Mouse (Mus musculus) neural tube, embryonic 14.5 days (tissue): ENCODE measurements around the gene Tmem255b. TPM values are rescaled to one million over a fixed set of nuclear protein-coding genes. Genes with fewer than 3 reads are reported as not detected.

Experiments
- ATAC-seq: fragments of 200-750 bp; cut with Nextera tagmentation; 2 replicates; pipeline ENCODE4 v1.8.0; 2017; ENCODE audit warnings: low read depth, mild to moderate bottlenecking, moderate TSS enrichment, moderate library complexity
- H3K27ac ChIP-seq: fragments of 300-500 bp; sonication (generic); 2 replicates; pipeline ENCODE4 v1.5.1; 2014; ENCODE audit warnings: low read depth, mild to moderate bottlenecking, control low read depth, low read length, moderate library complexity, mixed read lengths
- H3K27me3 ChIP-seq: fragments of 300-500 bp; sonication (generic); 2 replicates; pipeline ENCODE4 v1.6.1; 2014; ENCODE audit warnings: low read length; ENCODE audit not compliant: control insufficient read depth, insufficient read depth
- H3K36me3 ChIP-seq: fragments of 300-500 bp; sonication (generic); 2 replicates; pipeline ENCODE4 v1.6.1; 2014; ENCODE audit warnings: low read length, mixed read lengths; ENCODE audit not compliant: control insufficient read depth, insufficient read depth
- H3K4me1 ChIP-seq: fragments of 300-500 bp; sonication (generic); 2 replicates; pipeline ENCODE4 v1.6.1; 2014; ENCODE audit warnings: low read length; ENCODE audit not compliant: control insufficient read depth, insufficient read depth
- H3K4me2 ChIP-seq: fragments of 300-500 bp; sonication (generic); 2 replicates; pipeline ENCODE4 v1.6.1; 2014; ENCODE audit warnings: mild to moderate bottlenecking, low read depth, low read length, control low read depth
- H3K4me3 ChIP-seq: fragments of 300-500 bp; sonication (generic); 2 replicates; pipeline ENCODE4 v1.5.1; 2014; ENCODE audit warnings: low read depth, low read length, control low read depth, mixed read lengths
- H3K9ac ChIP-seq: fragments of 300-500 bp; sonication (generic); replicated peaks from 2 replicates; pipeline ENCODE4 v1.6.1; 2014; ENCODE audit warnings: low read depth, mild to moderate bottlenecking, control low read depth, low read length, mixed read lengths
- H3K9me3 ChIP-seq: fragments of 300-500 bp; sonication (generic); 2 replicates; pipeline ENCODE4 v1.6.1; 2016; ENCODE audit warnings: low read length; ENCODE audit not compliant: control insufficient read depth
- WGBS: fragments of 180-500 bp; shearing (Covaris S2); extraction: QIAGEN DNeasy Blood & Tissue Kit; methylation state at CpG from one replicate; pipeline ENCODE4 v1.1.7; 2014; 5-methylcytosine and 5-hydroxymethylcytosine counted together
- polyA plus RNA-seq: library from polyadenylated mRNA; unstranded; fragments of >200 nt; fragmentation: Nextera tagmentation; extraction: Ambion mirVana; gene quantifications from 2 replicates; pipeline ENCODE4 v1.2.1, GENCODE M21; 2014

Tmem255b gene
- polyA plus RNA-seq, 1 experiment from 2014 or later, result 1.5 TPM

- Histone ChIP-seq H3K4me3 (no peak overlapping the region), H3K9me3 (no peaks in the 10 kb centered on the region), H3K36me3 (no peaks in the 10 kb centered on the region), H3K27me3 (peaks cover 4% of the 10 kb centered on the region), H3K4me1 (0 out of 2 replicates have a peak, but pooled peaks cover 6% of the 10 kb centered on the region), H3K27ac (no peak overlapping the region), H3K9ac (no peak overlapping the region), H3K4me2 (no peak overlapping the region)
- no peak for ATAC-seq
- 91% methylated on average over 14 of the region's 14 CpGs for WGBS
Observed at GRCm38 (mm10) chr8:13491491-13492010, 56.6 kb downstream of the Tmem255b start.

- Histone ChIP-seq H3K27ac (no peak overlapping the region), H3K27me3 (peaks cover 4% of the 10 kb centered on the region), H3K9ac (no peak overlapping the region), H3K4me1 (0 out of 2 replicates have a peak, but pooled peaks cover 6% of the 10 kb centered on the region), H3K36me3 (no peaks in the 10 kb centered on the region), H3K9me3 (no peaks in the 10 kb centered on the region), H3K4me3 (no peak overlapping the region), H3K4me2 (no peak overlapping the region)
- 62% methylated on average over 9 of the region's 9 CpGs for WGBS
- ATAC-seq, result peak; percentile 7
Observed at GRCm38 (mm10) chr8:13492198-13492995, 57.4 kb downstream of the Tmem255b start.

GRCm38 (mm10) chr8:13493011-13493410 is 58.0 kb downstream of the Tmem255b start:
- ATAC-seq, result no peak; the same call in 1 of the 2 replicates
- Histone ChIP-seq H3K27ac (no peak overlapping the region), H3K27me3 (peaks cover 4% of the 10 kb centered on the region), H3K9ac (no peak overlapping the region), H3K9me3 (no peaks in the 10 kb centered on the region), H3K4me1 (0 out of 2 replicates have a peak, but pooled peaks cover 6% of the 10 kb centered on the region), H3K36me3 (no peaks in the 10 kb centered on the region), H3K4me2 (peak overlapping the region; percentile 58), H3K4me3 (peak overlapping the region; percentile 52; the same call in 1 of the 2 replicates)
- WGBS, result 54% methylated on average over 11 of the region's 11 CpGs

- Histone ChIP-seq H3K4me3 (peak within 1 kb of the TSS; percentile 52), H3K9ac (peak within 1 kb of the TSS; percentile 76), H3K36me3 (no peaks in the 10 kb centered on the region), H3K9me3 (no peaks in the 10 kb centered on the region), H3K4me1 (0 out of 2 replicates have a peak, but pooled peaks cover 6% of the 10 kb centered on the region), H3K27ac (peak within 1 kb of the TSS; percentile 40), H3K27me3 (peaks cover 4% of the 10 kb centered on the region), H3K4me2 (peak within 1 kb of the TSS; percentile 58)
- ATAC-seq, result peak; percentile 84
- 2% methylated on average over 44 of the region's 64 CpGs for WGBS
Observed at GRCm38 (mm10) chr8:13493858-13494631, 59.1 kb downstream of the Tmem255b start, which contains the start of gene Gas6. Gas6 (minus strand) TSS chr8:13494490.

DNA sequence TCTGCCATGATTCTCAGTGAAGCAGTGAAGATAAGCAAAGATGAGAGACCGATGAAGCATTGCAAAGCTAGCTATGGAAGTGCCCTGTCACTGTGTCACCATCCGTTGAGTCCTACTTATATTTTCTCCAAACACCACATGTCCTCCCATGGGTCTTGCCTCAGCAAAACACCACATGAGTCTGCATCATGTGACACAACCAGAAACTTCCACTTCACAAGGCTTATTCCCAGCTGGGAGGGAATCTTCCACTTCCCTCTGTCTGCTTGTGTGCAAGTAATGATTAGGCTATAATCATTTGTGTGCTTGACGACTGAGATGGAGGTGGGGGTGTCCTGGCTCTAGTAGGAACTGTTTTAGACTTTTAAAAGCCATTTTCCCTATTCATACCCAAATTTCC is 66.2 kb downstream of the Tmem255b start:
- ATAC-seq, result no peak
- Histone ChIP-seq H3K4me3 (no peak overlapping the region), H3K36me3 (no peaks in the 10 kb centered on the region), H3K4me2 (no peak overlapping the region), H3K9ac (no peak overlapping the region), H3K9me3 (no peaks in the 10 kb centered on the region), H3K27ac (no peak overlapping the region), H3K27me3 (no peaks in the 10 kb centered on the region), H3K4me1 (no peaks in the 10 kb centered on the region)
- 77% methylated on average over 3 of the region's 3 CpGs for WGBS

GRCm38 (mm10) chr8:13503936-13504606 is 69.1 kb downstream of the Tmem255b start:
- no peak overlapping the region for H3K27ac ChIP-seq
- WGBS, result 87% methylated on average over 8 of the region's 8 CpGs
- no peak overlapping the region for H3K4me3 ChIP-seq
- no peaks in the 10 kb centered on the region for H3K36me3 ChIP-seq
- ATAC-seq, result no peak
- H3K4me2 ChIP-seq, result no peak overlapping the region
- no peaks in the 10 kb centered on the region for H3K9me3 ChIP-seq
- H3K9ac ChIP-seq, result no peak overlapping the region
- H3K4me1 ChIP-seq, result no peaks in the 10 kb centered on the region
- H3K27me3 ChIP-seq, result no peaks in the 10 kb centered on the region

DNA sequence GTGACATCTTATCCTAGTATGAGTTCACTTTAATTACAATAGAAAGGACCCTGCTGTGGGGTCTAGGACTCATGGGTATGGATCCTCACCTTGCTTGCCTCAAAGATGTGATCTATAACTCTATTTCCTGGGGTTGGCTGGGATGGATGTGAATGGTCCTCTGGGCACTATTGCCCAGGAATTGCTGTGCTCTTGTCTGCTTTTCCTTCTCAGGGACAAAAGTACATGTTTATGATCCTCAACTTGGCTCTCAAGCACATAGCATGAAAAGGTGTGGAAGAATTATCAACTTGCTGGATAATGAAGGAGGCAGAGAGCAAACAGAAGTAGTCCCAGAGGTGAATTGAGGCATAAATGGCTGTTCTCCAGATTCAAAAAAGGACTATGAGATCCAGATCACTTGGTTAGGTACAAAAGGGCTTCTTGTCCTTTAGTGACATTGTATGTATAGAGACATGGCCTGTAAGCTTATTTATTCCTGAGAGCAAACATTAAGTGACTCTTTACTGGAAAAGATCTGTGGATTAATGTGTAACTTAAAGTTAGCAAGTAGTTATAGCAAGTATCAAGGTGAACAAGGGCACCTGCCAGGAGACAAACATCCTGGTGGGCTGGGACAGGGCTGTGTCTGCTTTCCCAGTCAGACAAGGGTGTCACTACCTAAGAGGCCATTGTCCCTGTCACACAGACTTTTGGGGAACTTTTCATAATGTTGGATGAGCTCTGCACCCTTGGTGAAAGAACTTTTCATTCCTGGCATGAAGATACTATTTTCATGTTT is 70.1 kb downstream of the Tmem255b start:
- ATAC-seq, result no peak

DNA sequence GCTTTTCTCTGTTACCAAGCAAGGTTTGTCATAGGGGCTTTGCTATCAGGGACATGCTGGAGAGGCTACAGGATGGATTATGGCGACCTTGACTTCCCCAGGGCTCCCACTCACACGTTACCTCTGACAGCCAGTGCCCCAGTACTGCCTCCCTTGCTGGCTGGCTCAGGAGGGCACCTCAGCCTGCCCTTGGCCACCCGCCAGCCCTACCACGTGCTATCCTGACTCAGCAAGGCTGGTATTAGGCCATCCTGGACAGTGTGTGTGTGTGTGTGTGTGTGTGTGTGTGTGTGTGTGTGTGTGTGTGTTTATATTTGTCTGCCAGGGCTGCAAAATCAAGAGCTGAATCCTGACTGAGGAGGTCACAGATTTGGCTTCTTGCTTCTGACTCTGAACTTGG is 71.9 kb downstream of the Tmem255b start:
- no peaks in the 10 kb centered on the region for H3K4me1 ChIP-seq
- no peak overlapping the region for H3K4me2 ChIP-seq
- H3K4me3 ChIP-seq, result no peak overlapping the region
- no peaks in the 10 kb centered on the region for H3K27me3 ChIP-seq
- 45% methylated on average over 4 of the region's 4 CpGs for WGBS
- no peak overlapping the region for H3K9ac ChIP-seq
- no peaks in the 10 kb centered on the region for H3K9me3 ChIP-seq
- H3K36me3 ChIP-seq, result no peaks in the 10 kb centered on the region
- ATAC-seq, result no peak
- H3K27ac ChIP-seq, result no peak overlapping the region

More for the DNA sequence above, 70.1 kb downstream of the Tmem255b start:
- no peaks in the 10 kb centered on the region for H3K36me3 ChIP-seq
- H3K4me2 ChIP-seq, result no peak overlapping the region
- no peaks in the 10 kb centered on the region for H3K4me1 ChIP-seq
- no peak overlapping the region for H3K27ac ChIP-seq
- H3K27me3 ChIP-seq, result no peaks in the 10 kb centered on the region
- no peak overlapping the region for H3K4me3 ChIP-seq
- H3K9me3 ChIP-seq, result no peaks in the 10 kb centered on the region
- no peak overlapping the region for H3K9ac ChIP-seq
